Mouse (Mus musculus) heart, adult 18-20 months (tissue): ENCODE measurements at regions not wholly inside any gene's neighbourhood (a gene's known extent, or its start where the extent isn't known, plus 50 kb on each side); places are given as distances from the start of the nearest gene placed in this dataset.
"Not testable (repeated sequence)": the region's sequence is repeated elsewhere in the genome, so short reads cannot be mapped to it uniquely, and the experiment has no call there.

Experiments
- DNase-seq, 2 experiments: peaks; one replicate each; pipeline ENCODE4 v3.0.0; 2021 to 2022; ENCODE audit warnings: mixed read lengths in 1 of 2

- DNase-seq: peak; percentile 18 to 25
Observed at GRCm38 (mm10) chr12:77056748-77057370, 94.9 kb upstream of the Max start.

- DNase-seq: no peak
Observed at GRCm38 (mm10) chr12:77054700-77055099, 92.7 kb upstream of the Max start.

- peak in 1 of 2 experiments; percentile 30 for DNase-seq
Observed at GRCm38 (mm10) chr12:77054211-77054610, 92.2 kb upstream of the Max start.

- peak; percentile 73 to 76 for DNase-seq
Observed at GRCm38 (mm10) chr12:77052853-77053252, 90.9 kb upstream of the Max start.

- DNase-seq: no peak
Observed at GRCm38 (mm10) chr12:77048380-77048779, 86.4 kb upstream of the Max start.

GRCm38 (mm10) chr12:77047273-77047672 lies 85.3 kb upstream of the Max start:
- DNase-seq: no peak

- DNase-seq: peak; percentile 42 to 43
Observed at GRCm38 (mm10) chr12:77045956-77046355, 84.0 kb upstream of the Max start.

- no peak for DNase-seq
Observed at GRCm38 (mm10) chr12:77045356-77045755, 83.4 kb upstream of the Max start.

- no peak for DNase-seq
Observed at GRCm38 (mm10) chr12:77042356-77042755, 80.4 kb upstream of the Max start.

- no peak for DNase-seq
Observed at GRCm38 (mm10) chr12:77041141-77041540, 79.1 kb upstream of the Max start.

- DNase-seq: no peak
Observed at GRCm38 (mm10) chr12:77039953-77040305, 77.9 kb upstream of the Max start.

GRCm38 (mm10) chr12:77039295-77039952 lies 77.4 kb upstream of the Max start:
- DNase-seq: peak in 1 of 2 experiments; percentile 42

- no peak for DNase-seq
Observed at GRCm38 (mm10) chr12:77035676-77036075, 73.7 kb upstream of the Max start.

- no peak for DNase-seq
Observed at GRCm38 (mm10) chr12:77031448-77031847, 69.4 kb upstream of the Max start.

- no peak for DNase-seq
Observed at GRCm38 (mm10) chr12:77025431-77025879, 63.5 kb upstream of the Max start.

GRCm38 (mm10) chr12:77022538-77022937 lies 60.5 kb upstream of the Max start:
- no peak for DNase-seq

GRCm38 (mm10) chr12:77021881-77022280 lies 59.9 kb upstream of the Max start:
- no peak for DNase-seq

GRCm38 (mm10) chr12:77019708-77020511 lies 57.9 kb upstream of the Max start:
- peak; percentile 27 to 50 for DNase-seq

- not testable (repeated sequence) for DNase-seq
Observed at GRCm38 (mm10) chr12:77019148-77019547, 57.1 kb upstream of the Max start.

GRCm38 (mm10) chr12:77018373-77018772 lies 56.4 kb upstream of the Max start:
- DNase-seq: no peak

GRCm38 (mm10) chr12:77014908-77015307 lies 52.9 kb upstream of the Max start:
- DNase-seq: no peak
